Mouse (Mus musculus) 3T3-L1 (cell line): ENCODE measurements around the gene Tmem132a.

Experiments used
- DNase-seq: peaks from one replicate; pipeline ENCODE4 v3.0.0-alpha.2; 2015; ENCODE audit warnings: low read depth, low spot score

Tmem132a gene

GRCm38 (mm10) chr19:10878201-10878837 is 8.6 kb upstream of the Tmem132a start:
- no peak for DNase-seq

- no peak for DNase-seq
Observed at GRCm38 (mm10) chr19:10871328-10871961, 1.7 kb upstream of the Tmem132a start.

GRCm38 (mm10) chr19:10870676-10871075 is 936 bp upstream of the Tmem132a start:
- DNase-seq = no peak

- DNase-seq = peak; percentile 77
Observed at GRCm38 (mm10) chr19:10869241-10869885, 377 bp downstream of the Tmem132a start.

GRCm38 (mm10) chr19:10868623-10869141 is 1.1 kb downstream of the Tmem132a start:
- DNase-seq = peak; percentile 37

- DNase-seq = no peak
Observed at GRCm38 (mm10) chr19:10867946-10868622, 1.7 kb downstream of the Tmem132a start.

GRCm38 (mm10) chr19:10866351-10866750 is 3.4 kb downstream of the Tmem132a start:
- DNase-seq = no peak

GRCm38 (mm10) chr19:10860072-10860497 is 9.7 kb downstream of the Tmem132a start:
- no peak for DNase-seq

GRCm38 (mm10) chr19:10856520-10856919 is 13.2 kb downstream of the Tmem132a start:
- DNase-seq = no peak

- no peak for DNase-seq
Observed at GRCm38 (mm10) chr19:10855422-10855821, 14.3 kb downstream of the Tmem132a start.

GRCm38 (mm10) chr19:10847311-10848087 is 22.2 kb downstream of the Tmem132a start:
- DNase-seq = peak; percentile 52

GRCm38 (mm10) chr19:10846150-10846549 is 23.6 kb downstream of the Tmem132a start:
- peak; percentile 38 for DNase-seq

- DNase-seq = no peak
Observed at GRCm38 (mm10) chr19:10845454-10845853, 24.3 kb downstream of the Tmem132a start.

GRCm38 (mm10) chr19:10844206-10844605 is 25.5 kb downstream of the Tmem132a start:
- no peak for DNase-seq

- DNase-seq = no peak
Observed at GRCm38 (mm10) chr19:10842914-10843313, 26.8 kb downstream of the Tmem132a start.

- peak; percentile 29 for DNase-seq
Observed at GRCm38 (mm10) chr19:10841721-10842626, 27.8 kb downstream of the Tmem132a start.

GRCm38 (mm10) chr19:10839010-10839892 is 30.5 kb downstream of the Tmem132a start, which contains the start of gene Slc15a3:
Gene Slc15a3, plus strand, starts transcription at chr19:10839727.
- DNase-seq = peak; percentile 60

- DNase-seq = peak; percentile 76
Observed at GRCm38 (mm10) chr19:10835671-10836070, 34.1 kb downstream of the Tmem132a start.

- peak; percentile 92 for DNase-seq
Observed at GRCm38 (mm10) chr19:10833611-10834010, 36.1 kb downstream of the Tmem132a start.
